Mouse (Mus musculus) right cerebral cortex, postnatal 14 days (tissue): ENCODE results near the gene Speer1.
"Not testable (repeated sequence)": the region's sequence is repeated elsewhere in the genome, so short reads cannot be mapped to it uniquely, and the experiment has no call there.

Experiments
- DNase-seq: peaks from one replicate; pipeline ENCODE4 v3.0.0; 2022

Gene Speer1

GRCm38 (mm10) chr5:11341216-11341615 is at the start of gene Speer1:
Speer1 (plus strand) TSS chr5:11341516.
- DNase-seq: not testable (repeated sequence)
